Mouse (Mus musculus) activated CD4-positive, CD25-positive, alpha-beta regulatory T cell, adult 4 months (primary cell): ENCODE data around the gene Slc9a6. TPM values are rescaled to one million over a fixed set of nuclear protein-coding genes. Genes with fewer than 3 reads are reported as not detected.

Experiments used
- ATAC-seq: one replicate; pipeline ENCODE4 v1.8.0; 2017
- polyA plus RNA-seq, 2 experiments: library from polyadenylated mRNA; unstranded; fragments of 100-300 nt; shearing (Covaris generic); gene quantifications; one replicate each; pipeline ENCODE4 v1.2.1; 2017

The Slc9a6 gene
- polyA plus RNA-seq, 2 experiments from 2014 or later = 8.3 to 8.9 TPM

DNA sequence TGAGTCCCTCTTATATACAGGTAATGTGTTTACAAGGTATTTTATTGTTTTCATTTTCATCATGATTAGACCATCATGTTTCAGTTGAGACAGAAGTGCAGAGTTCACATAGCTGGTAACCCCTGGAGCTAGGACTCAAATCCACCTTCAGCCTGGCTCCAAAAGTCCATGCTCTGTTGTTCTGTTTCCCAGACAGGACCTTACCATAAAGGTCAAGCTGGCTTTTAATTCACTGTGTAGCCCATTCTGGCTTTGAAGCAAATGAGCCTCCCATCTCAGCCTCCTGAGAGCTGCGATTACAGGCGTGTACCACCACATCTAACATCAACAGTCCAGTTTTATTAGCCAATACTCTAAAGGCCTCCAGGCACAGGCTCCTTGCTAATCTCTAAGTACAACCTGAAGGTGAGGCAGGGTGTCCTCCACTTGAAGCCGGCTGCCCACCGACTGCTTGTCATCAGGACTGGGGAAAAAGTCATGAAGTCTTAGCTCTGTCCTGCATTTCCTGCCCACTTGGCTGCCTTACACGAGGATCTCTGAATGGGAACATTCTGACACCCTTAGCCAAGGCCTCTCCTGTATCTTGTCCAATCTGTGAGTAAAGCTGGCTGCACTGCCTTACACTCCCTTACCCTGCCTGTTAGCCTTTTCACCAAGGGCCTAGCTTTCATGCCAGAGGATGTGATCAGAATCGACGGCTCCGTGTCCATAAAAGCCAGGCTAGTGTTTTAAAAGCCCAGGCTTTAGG lies 55.8 kb downstream of the Slc9a6 start:
- no peak for ATAC-seq

- ATAC-seq = no peak
Observed at GRCm38 (mm10) chrX:56667296-56667695, 57.7 kb downstream of the Slc9a6 start.

- ATAC-seq = no peak
Observed at GRCm38 (mm10) chrX:56668051-56668450, 58.5 kb downstream of the Slc9a6 start.

- no peak for ATAC-seq
Observed at GRCm38 (mm10) chrX:56668501-56668900, 58.9 kb downstream of the Slc9a6 start.

DNA sequence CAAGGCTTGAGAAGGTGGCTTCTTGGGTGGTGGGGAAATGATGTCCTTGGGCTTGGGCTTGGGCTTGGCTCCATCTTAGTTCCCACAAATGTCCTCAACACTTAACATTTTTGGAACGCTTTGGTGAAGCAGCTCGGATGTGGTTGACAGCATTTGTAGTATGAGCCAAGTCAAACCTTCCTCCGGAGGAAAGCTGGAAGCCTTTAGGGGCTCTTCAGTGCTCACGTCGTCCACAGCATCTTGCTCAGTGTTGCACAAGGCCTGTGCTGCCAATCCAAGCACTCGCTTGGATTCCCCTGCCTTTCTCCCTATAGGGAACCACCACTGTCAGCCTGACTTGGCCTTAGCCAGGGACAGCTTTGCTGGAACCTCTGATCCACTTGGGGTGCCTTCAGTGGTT lies 66.0 kb downstream of the Slc9a6 start:
- ATAC-seq = no peak

GRCm38 (mm10) chrX:56677736-56678135 lies 68.2 kb downstream of the Slc9a6 start:
- ATAC-seq = no peak

DNA sequence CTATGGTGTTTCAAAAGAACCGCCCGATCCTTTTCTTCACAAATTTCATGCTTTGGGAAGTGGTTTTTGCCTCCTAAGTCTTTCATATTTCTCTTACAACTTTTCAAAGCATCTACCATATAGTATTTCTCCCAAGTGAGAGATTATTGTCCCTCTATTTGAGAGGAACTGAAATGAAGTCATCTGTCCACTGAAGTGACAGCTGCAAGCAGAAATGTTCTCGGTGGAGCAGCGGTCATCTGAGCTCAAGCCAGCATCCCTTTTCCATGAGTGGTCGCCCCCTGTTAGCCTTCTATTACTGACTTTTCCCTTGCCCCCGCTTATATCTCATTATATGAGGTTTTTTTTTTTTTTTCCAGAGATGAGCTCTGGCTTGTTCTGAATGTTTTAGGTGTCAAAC lies 69.5 kb downstream of the Slc9a6 start:
- ATAC-seq = no peak

DNA sequence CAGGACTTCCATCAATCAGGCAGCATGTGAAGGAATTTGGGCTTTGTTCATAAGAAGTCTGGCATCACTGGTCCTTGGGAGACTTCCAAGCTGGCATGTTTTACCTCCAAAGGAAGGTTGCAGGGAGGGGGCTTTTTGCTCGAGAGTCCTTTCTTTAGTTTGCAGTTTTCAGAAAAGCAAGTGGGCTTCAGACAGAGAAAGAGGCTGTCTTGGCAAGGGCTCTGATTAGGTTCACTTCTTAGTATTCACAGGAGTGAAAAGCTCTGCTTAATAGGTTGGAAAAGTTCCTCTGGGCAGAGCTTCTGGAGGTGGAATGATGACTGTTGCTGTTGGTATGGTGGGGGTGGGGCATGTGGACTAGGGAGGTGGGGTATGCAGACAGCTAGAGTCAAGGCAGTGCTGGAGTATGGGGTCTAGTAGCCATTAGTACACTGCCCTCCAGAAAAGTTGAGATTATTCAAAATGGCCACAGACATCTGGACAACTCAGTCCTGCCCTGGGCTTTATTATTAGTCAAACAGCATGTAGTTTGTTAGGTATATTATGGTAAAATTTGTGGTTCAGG lies 72.7 kb downstream of the Slc9a6 start:
- ATAC-seq = no peak

DNA sequence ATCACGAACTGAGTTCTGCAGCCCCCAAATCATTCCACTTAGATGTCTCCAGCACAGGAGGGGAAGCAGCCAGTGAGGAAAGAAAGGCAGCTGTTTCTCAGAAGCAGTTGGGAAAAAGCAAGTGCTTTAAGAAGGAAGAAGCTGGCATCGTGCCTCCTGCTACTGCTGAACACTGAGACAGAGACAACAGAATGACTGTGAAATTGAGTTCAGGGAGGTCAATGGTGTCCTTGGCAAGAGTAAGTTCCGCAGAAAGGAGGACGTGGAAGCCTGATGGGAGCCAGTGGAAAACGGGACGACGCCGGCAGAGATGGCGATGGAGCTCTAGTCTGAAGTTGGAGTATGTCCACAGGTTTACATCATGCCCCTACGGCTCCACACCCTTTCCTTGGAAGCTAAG lies 74.0 kb downstream of the Slc9a6 start:
- no peak for ATAC-seq

- ATAC-seq = no peak
Observed at GRCm38 (mm10) chrX:56692554-56692953, 83.0 kb downstream of the Slc9a6 start.

DNA sequence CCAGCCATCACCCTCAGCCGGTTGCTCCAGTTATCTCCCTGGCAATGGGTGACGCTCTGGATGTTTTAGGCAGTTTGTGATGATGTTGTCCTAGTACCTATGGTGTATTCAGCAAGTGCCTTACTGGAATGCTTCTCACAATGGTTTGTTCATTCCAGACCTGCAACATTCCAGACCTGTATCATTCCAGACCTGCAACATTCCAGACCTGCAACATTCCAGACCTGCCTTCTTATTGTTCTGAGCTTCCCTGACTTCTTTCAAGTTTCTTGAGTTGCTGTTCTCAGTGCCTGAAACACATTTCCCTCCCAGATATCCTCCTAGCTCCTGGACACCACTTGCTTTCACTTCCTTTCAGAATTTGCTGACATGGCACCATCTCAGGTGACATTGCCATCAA lies 85.0 kb downstream of the Slc9a6 start:
- no peak for ATAC-seq

DNA sequence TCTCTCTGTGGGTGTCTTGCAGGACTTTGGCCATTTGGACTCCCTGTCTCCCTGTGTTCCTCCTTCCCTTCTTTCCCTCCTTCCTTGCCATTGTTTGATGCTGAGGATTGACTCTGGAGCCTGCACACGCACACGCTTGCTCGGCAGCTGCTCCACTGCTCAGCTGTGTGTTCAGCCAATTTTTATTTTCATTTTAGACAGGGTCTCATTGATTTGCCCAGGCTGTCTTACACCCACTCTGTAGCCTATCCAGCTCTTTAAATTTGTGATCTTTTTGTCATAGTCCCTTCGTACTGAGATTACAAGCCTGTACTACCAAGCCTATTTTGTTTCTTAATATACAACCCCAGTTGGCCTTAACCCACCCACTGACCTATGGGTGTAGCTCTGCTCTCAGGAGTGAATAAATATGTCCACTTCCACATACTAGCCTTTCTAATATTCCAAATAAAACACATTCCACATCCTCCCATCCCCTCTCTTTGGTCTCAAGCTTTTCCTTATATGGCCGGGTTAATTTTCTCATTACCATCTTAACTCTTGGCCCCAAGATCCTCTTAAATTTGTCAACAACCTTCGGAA lies 87.7 kb downstream of the Slc9a6 start:
- no peak for ATAC-seq

DNA sequence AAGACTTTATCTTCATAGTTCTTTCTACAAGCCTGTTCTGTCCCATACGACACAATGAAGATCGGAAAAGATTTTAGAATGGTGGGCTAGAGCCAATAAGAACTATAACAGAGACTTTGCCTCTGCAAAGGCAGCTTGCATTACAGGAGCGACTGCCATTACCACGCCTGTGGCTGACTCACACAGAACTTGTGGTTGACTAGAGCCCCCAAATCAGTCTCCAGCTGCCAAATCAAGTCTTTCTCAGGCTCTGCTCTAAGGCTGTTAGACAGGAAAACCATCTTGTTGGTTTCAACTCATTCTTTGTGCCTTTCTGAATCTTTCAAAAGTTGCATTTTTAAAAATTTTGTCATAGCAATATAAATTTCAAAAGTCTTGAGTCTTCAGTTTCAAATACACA lies 88.3 kb downstream of the Slc9a6 start:
- no peak for ATAC-seq

DNA sequence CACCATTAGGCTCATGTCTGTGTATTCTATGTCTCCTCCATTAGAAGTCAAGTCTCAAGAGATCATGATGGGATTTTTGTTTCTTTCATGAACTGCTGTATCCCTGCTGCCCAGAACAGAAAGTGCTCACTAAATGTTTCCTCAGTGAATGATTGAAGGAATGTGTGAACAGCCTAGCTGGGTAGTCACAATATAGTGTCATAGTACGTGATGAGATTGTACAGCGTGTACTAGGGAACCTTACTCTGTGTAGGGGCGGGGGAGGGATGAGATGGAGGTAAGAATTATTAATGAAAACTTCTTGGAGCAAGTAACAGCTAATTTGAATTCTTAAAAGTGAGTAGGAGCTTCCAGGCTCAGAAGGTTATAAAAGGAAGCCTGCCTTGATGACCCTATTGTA lies 91.7 kb downstream of the Slc9a6 start:
- ATAC-seq = no peak

DNA sequence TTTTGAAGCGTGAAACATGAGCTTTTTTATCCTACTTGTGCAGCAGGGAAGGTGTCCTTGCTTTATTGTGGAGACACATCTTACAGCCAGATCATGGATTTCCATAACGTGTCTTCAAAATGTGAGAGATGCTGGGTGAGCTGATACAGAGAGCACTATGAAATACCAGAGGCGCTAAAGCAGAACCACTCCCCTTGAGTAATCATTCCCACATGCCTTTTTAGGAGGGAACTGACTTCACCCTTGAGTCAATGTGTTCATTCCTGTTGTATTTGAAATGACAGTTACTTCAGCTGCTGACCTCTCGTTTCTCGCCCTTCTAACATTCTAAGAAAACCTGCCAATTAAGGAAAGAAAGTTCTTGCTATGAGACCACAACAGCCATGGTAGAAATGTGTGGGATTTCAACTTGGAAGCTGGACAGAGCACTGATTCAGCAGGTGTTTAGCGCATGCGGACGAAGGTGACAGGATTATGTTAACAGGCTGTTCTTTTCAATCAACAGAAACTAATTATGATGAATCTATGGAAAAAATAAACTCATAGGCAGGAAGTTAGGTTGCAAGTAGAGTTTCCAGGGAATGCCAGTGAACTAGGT lies 94.5 kb downstream of the Slc9a6 start:
- ATAC-seq = no peak

GRCm38 (mm10) chrX:56708592-56709370 lies 99.2 kb downstream of the Slc9a6 start:
- ATAC-seq = no peak

DNA sequence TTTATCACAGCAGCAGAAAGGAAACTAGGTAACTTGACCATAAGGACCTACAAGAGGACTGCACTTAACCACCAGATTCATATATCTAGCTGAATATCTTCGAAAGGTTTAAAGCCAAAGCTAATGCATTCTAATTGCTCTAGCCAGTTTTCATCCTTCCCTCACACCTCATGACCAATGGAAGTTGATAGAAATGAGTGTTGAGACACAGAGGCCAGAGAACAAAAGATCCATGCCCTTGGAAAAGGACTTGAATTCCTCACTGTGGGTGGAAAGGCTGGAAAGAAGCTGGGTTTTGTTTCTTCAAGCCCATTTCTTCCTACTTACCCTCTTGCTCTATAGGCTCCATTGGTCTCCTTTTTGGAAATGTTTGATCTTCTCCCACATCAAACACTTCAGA lies 101.0 kb downstream of the Slc9a6 start:
- ATAC-seq = no peak

GRCm38 (mm10) chrX:56712666-56713065 lies 103.1 kb downstream of the Slc9a6 start:
- ATAC-seq = no peak

Other genes with a start within 250 kb of the Slc9a6 start
- gene Smim10l2a, start 235.2 kb upstream of the Slc9a6 start, polyA plus RNA-seq = 1 to 10 TPM; 2.6 to 3.7 TPM
- 10 to 100 TPM in 1 of 2 experiments, 1 to 10 TPM in 1; 2.2 to 15.6 TPM for gene Gm2174, start 161.8 kb upstream of the Slc9a6 start, polyA plus RNA-seq
- 10 to 100 TPM; 23.4 to 26.6 TPM for gene Ints6l, start 154.9 kb upstream of the Slc9a6 start, polyA plus RNA-seq
- gene Gm10477, start 85.0 kb upstream of the Slc9a6 start, polyA plus RNA-seq = not detected
- not detected for gene Gm648, start 60.2 kb upstream of the Slc9a6 start, polyA plus RNA-seq
- 1 to 10 TPM; 6.7 to 7.6 TPM for gene Mmgt1, start 11.7 kb upstream of the Slc9a6 start, polyA plus RNA-seq
- not detected for gene Fhl1, start 122.0 kb downstream of the Slc9a6 start, polyA plus RNA-seq
- under 1 TPM; 0.33 TPM for gene Map7d3, start 212.6 kb downstream of the Slc9a6 start, polyA plus RNA-seq